Mouse (Mus musculus) G1E-ER4 (cell line): Measurements from ENCODE around the gene Samt4. TPM values are rescaled to one million over a fixed set of nuclear protein-coding genes. Genes with fewer than 3 reads are reported as not detected.

Experiments used
- GATA1 ChIP-seq: IDR thresholded peaks from one replicate; pipeline ENCODE4 v1.8.0; 2012; ENCODE audit warnings: low read length, inconsistent platforms
- polyA plus RNA-seq: library from polyadenylated mRNA; stranded (reverse); fragments of >175 nt; gene quantifications from 2 replicates; pipeline ENCODE4 v1.2.3, GENCODE M21; 2012

The Samt4 gene
- not detected in 2 replicates for polyA plus RNA-seq

DNA sequence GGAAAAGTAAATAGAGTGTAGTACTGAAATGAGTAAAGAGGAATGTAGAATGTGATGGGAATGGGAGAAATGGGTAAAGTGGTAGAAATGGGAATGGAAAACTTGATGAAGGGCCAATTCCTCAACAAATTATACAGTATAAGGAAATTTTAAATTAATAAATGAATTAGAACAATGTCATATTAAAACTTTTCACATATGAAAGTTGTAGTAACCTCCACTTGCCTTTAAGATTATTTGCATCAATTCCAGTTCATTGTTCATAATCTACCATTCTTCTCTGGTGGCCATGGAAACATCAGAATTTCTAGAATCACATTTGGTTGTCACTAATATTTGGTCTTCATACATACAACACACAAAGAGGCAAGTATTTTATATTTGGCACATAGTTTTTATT, at the start of gene Samt4:
Gene Samt4, plus strand, starts transcription at position 301 of the 400 bp plus-strand sequence.
- TF ChIP-seq GATA1 = no peak

Other genes with a start within 250 kb of the Samt4 start
- not detected in 2 replicates for gene 4930524N10Rik, start 138.6 kb upstream of the Samt4 start, polyA plus RNA-seq
- not detected in 2 replicates for gene Samt2, start 97.4 kb downstream of the Samt4 start, polyA plus RNA-seq